Mouse (Mus musculus) c-Kit-positive CD71-positive TER-119-negative erythroid progenitor cells, embryonic 14.5 days (primary cell): ENCODE data around the gene Uqcc2.
A peak's percentile ranks its signal among the peaks of the same experiment; 100 is the strongest.

Experiments used
- DNase-seq: peaks from one replicate; pipeline ENCODE4 v3.0.0-alpha.2; 2013; ENCODE audit warnings: low read depth

The Uqcc2 gene

GRCm38 (mm10) chr17:27154256-27154655, 20.5 kb upstream of the Uqcc2 start:
- DNase-seq = no peak

GRCm38 (mm10) chr17:27153773-27154193, 20.1 kb upstream of the Uqcc2 start:
- no peak for DNase-seq

GRCm38 (mm10) chr17:27152976-27153723, 19.4 kb upstream of the Uqcc2 start:
- peak; percentile 94 for DNase-seq

- peak; percentile 53 for DNase-seq
These were observed 17.7 kb upstream of the Uqcc2 start for GRCm38 (mm10) chr17:27151411-27151810.

GRCm38 (mm10) chr17:27150871-27151270, 17.2 kb upstream of the Uqcc2 start:
- DNase-seq = no peak

GRCm38 (mm10) chr17:27146323-27146923, 12.7 kb upstream of the Uqcc2 start:
- DNase-seq = no peak

- DNase-seq = no peak
These were observed 10.4 kb upstream of the Uqcc2 start for GRCm38 (mm10) chr17:27144152-27144551.

GRCm38 (mm10) chr17:27141971-27142450, 8.3 kb upstream of the Uqcc2 start:
- DNase-seq = no peak

GRCm38 (mm10) chr17:27140262-27140661, 6.5 kb upstream of the Uqcc2 start:
- DNase-seq = no peak

GRCm38 (mm10) chr17:27139304-27139703, 5.6 kb upstream of the Uqcc2 start:
- DNase-seq = no peak

GRCm38 (mm10) chr17:27138396-27138795, 4.7 kb upstream of the Uqcc2 start:
- no peak for DNase-seq

- DNase-seq = no peak
These were observed 999 bp upstream of the Uqcc2 start for GRCm38 (mm10) chr17:27134715-27135114.

GRCm38 (mm10) chr17:27134187-27134586, 471 bp upstream of the Uqcc2 start:
- no peak for DNase-seq

GRCm38 (mm10) chr17:27132238-27132637, 1.5 kb downstream of the Uqcc2 start:
- DNase-seq = no peak

GRCm38 (mm10) chr17:27131240-27131665, 2.5 kb downstream of the Uqcc2 start:
- no peak for DNase-seq

- no peak for DNase-seq
These were observed 3.5 kb downstream of the Uqcc2 start for GRCm38 (mm10) chr17:27130246-27130645.

GRCm38 (mm10) chr17:27129819-27130218, 3.9 kb downstream of the Uqcc2 start:
- no peak for DNase-seq

GRCm38 (mm10) chr17:27129291-27129690, 4.4 kb downstream of the Uqcc2 start:
- no peak for DNase-seq

- DNase-seq = no peak
These were observed 5.5 kb downstream of the Uqcc2 start for GRCm38 (mm10) chr17:27128189-27128588.

- DNase-seq = no peak
These were observed 6.7 kb downstream of the Uqcc2 start for GRCm38 (mm10) chr17:27126974-27127373.

- no peak for DNase-seq
These were observed 8.0 kb downstream of the Uqcc2 start for GRCm38 (mm10) chr17:27125669-27126202.

- DNase-seq = peak; percentile 45
These were observed 8.5 kb downstream of the Uqcc2 start for GRCm38 (mm10) chr17:27125185-27125584.

- no peak for DNase-seq
These were observed 9.8 kb downstream of the Uqcc2 start for GRCm38 (mm10) chr17:27123813-27124375.
